Mouse (Mus musculus): ENCODE measurements at regions not wholly inside any gene's neighbourhood (a gene's known extent, or its start where the extent isn't known, plus 50 kb on each side); places are given as distances from the start of the nearest gene placed in this dataset.
A peak's percentile ranks its signal among the peaks of the same experiment; 100 is the strongest.

DNA sequence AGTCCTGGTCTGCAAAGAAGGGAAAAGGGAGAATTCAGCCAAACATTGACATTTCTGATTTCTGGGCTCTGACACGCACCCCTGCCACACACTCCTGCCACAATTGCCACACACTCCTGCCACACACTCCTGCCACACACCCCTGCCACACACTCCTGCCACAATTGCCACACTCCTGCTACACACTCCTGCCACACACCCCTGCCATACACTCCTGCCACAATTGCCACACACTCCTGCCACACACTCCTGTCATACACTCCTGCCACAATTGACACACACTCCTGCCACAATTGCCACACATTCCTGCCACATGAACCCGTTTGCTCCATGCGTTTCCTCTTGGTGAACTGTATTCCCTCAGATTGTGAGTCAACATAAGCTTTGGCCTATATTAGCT is 130.0 kb upstream of the Gm9833 start:
- no peak for DNase-seq (ENCODE audit: low read depth, low spot score)

DNA sequence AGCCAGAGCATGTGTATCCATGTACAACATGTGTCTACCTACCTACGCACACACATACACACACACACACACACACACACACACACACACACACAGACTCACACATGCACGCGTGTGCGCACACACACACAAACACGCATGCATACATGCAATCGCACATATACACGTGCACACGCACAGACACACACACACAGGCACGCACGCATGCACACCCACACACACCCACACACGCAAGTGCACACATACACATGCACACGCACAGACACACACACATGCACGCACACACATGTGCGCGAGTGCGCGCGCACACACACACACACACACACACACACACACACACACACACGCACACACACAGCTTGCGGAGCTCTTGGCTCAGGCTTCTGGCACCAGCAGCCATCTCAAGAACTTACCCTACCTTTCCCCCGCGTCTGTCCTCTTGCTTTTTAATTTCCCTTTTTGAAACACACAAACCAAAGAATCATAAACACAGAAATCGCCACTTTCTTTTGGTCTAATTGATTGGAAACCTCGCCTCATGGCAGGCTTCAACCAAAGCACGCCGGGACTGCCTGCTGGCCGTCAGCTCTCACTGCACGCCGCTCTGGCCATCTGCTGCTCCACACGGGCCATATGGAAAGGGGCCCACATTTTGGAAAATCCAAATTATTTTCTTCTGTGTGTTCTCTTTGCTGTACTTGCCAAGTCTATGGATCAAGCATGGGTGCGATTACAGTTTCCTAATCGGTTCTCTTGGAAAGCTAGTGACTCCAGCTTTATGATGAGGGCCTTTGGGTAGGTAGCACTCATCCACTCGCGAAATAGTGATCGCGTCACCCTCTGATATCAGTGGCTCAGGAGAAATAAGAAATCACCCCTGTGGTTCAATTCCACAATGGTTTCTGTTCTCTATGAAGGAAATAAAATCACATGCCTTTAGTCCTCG is 127.9 kb upstream of the Gm9833 start:
- no peak for DNase-seq (ENCODE audit: low read depth, low spot score)

DNA sequence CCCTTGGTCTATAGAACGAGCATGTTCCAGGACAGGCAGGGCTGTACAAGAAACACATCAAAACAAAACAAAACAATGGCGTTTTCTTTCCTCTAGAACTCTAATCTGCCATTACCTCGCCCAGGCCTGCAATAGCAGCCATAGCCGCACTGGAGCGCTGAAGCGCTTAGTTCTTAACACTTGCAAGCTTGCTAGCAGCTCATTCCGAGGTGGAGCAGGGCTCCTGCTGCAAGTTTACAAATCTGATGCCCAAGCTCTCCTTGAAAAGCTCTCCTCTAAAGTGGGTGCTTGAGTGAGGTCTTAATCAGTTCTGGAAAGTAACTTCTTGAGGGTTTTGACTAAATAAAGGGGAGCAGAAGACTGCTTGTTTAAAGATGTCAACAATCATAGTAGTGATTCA is 127.2 kb upstream of the Gm9833 start:
- DNase-seq (ENCODE audit: low read depth, low spot score): peak; percentile 50

Measured in R1 (cell line).